Mouse (Mus musculus) adrenal gland, adult (tissue): ENCODE measurements around the gene Hspa12b.

Experiments used
- DNase-seq, 2 experiments: peaks; one replicate each; pipeline ENCODE4 v3.0.0; 2022 to 2023; ENCODE audit warnings: low spot score in 1 of 2; ENCODE audit not compliant: inconsistent age in 2 of 2

Gene Hspa12b

GRCm38 (mm10) chr2:131128636-131129157 is 1.6 kb downstream of the Hspa12b start:
- peak in 1 of 2 experiments; percentile 2 for DNase-seq

- DNase-seq: peak in 1 of 2 experiments; percentile 2
These were observed 2.8 kb downstream of the Hspa12b start for GRCm38 (mm10) chr2:131129836-131130235.

GRCm38 (mm10) chr2:131130849-131131248 is 3.8 kb downstream of the Hspa12b start:
- DNase-seq: no peak

- DNase-seq: peak in 1 of 2 experiments; percentile 18
These were observed 5.2 kb downstream of the Hspa12b start for GRCm38 (mm10) chr2:131132111-131132888.

GRCm38 (mm10) chr2:131132930-131133547 is 6.0 kb downstream of the Hspa12b start, which contains the start of gene Gm11037:
Gene Gm11037, plus strand, starts transcription at chr2:131133497.
- no peak for DNase-seq

- DNase-seq: peak; percentile 30 to 67
These were observed 7.3 kb downstream of the Hspa12b start for GRCm38 (mm10) chr2:131134381-131134780.

GRCm38 (mm10) chr2:131134826-131135400 is 7.8 kb downstream of the Hspa12b start:
- peak; percentile 4 to 18 for DNase-seq

GRCm38 (mm10) chr2:131135521-131136139 is 8.6 kb downstream of the Hspa12b start:
- DNase-seq: peak; percentile 3 to 19

GRCm38 (mm10) chr2:131138296-131138695 is 11.2 kb downstream of the Hspa12b start:
- peak in 1 of 2 experiments; percentile 1 for DNase-seq

GRCm38 (mm10) chr2:131138760-131139159 is 11.7 kb downstream of the Hspa12b start:
- DNase-seq: no peak

- DNase-seq: no peak
These were observed 12.2 kb downstream of the Hspa12b start for GRCm38 (mm10) chr2:131139287-131139686.

- peak in 1 of 2 experiments; percentile 4 for DNase-seq
These were observed 12.9 kb downstream of the Hspa12b start for GRCm38 (mm10) chr2:131139886-131140532.

- peak in 1 of 2 experiments; percentile 3 for DNase-seq
These were observed 13.4 kb downstream of the Hspa12b start for GRCm38 (mm10) chr2:131140533-131140905.

GRCm38 (mm10) chr2:131141336-131141986 is 14.4 kb downstream of the Hspa12b start:
- peak in 1 of 2 experiments; percentile 7 for DNase-seq

GRCm38 (mm10) chr2:131142592-131142991 is 15.5 kb downstream of the Hspa12b start:
- DNase-seq: peak; percentile 73 to 89

- no peak for DNase-seq
These were observed 16.1 kb downstream of the Hspa12b start for GRCm38 (mm10) chr2:131143007-131143780.

GRCm38 (mm10) chr2:131145121-131145520 is 18.0 kb downstream of the Hspa12b start:
- DNase-seq: no peak

GRCm38 (mm10) chr2:131145536-131145935 is 18.5 kb downstream of the Hspa12b start:
- no peak for DNase-seq
